Mouse (Mus musculus) cerebellum, postnatal 10 days (tissue): ENCODE measurements around the gene Ccdc88c.
"Not testable (repeated sequence)": the region's sequence is repeated elsewhere in the genome, so short reads cannot be mapped to it uniquely, and the experiment has no call there.

Experiments
- DNase-seq, 2 experiments: peaks; one replicate each; pipeline ENCODE4 v3.0.0; 2021; ENCODE audit warnings: mixed read lengths in 2 of 2

Ccdc88c gene

DNA sequence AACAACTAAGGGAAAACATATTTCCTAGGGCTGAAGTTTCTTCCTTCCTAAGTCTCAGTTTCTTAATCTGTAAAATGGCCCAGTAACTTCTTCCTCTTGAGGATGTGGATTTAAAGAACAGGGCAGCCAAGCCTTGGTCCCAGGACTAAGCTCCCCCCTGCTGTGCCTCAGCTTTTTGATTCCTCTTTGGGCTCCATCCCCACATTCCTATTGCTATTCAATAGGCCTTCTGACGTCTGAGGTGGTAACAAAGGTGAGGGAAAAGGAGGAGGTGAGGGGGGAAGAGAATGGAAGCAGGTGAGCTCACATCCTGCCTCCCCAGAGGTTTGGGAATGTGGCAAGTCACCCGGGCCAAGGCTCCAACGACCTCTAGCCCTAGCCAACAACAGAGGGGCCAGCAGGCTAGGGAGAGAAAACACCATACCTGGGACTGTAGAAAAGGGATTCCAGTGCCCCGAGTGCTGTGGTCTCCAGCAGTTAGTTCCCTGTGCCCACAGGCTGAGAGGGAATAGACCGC is 12.4 kb downstream of the Ccdc88c start:
- DNase-seq = no peak

DNA sequence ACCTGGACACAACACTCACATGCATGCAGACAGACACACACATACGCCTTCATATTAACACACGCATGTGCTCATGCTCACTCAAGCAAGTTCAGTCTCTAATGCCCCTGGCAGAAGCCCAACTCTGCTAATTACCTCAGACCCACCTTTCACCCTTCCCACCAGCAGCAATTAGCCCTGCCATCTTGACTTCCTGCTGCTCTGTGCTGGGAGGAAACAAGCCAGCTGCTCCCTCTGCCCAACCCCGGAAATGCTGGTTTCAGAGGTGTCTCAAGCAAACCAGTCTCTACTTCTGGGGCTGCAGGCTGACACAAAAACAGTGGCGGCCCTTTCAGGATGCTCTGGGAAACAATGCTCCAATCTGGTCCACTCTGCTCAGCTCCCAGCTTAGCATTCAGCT is 12.9 kb downstream of the Ccdc88c start:
- DNase-seq = peak; percentile 77 to 80

DNA sequence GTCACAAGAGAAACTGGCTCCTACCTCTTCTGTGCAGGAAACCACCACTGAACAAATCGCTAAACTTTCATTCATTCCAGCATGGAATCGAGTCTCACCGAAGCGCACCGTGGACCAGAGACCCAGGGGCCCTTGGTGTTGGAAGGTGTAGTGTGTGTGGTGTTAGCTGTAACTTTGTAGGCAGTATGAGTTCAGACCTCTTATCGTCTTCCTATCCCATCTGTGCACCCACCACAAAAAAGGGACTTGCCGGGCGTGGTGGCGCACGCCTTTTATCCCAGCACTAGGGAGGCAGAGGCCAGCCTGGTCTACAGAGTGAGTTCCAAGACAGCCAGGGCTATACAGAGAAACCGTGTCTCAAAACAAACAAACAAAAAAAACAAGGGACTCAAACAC is 13.7 kb downstream of the Ccdc88c start:
- no peak for DNase-seq

DNA sequence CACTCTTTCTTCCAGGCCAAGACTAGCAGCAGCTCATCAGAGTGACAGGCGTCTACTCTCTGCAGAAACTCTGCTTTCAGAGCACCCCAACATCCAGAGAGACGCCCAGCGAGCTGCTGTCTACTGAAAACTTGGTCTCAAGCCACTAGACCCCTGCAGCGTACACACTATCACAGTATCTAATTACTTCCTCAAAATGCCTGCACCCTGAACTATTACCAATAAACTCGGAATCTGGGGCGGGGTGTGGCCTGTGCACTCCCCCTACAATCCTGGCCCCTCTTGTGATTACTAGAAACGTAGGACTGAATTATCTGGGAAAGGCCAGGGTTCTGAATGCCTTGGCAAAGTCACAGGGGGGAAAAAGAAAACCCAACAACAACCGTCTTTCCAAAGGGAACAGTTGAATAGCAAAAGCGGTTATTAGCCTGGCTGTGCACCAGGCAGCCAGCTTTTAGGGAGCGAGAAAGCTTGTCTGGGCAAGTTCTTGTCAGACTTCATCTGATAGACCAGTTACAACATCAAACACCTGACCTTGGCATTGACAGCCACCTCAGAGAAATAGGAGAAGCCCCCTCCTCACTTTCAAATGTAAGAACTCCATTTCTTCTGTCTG is 14.2 kb downstream of the Ccdc88c start:
- no peak for DNase-seq

DNA sequence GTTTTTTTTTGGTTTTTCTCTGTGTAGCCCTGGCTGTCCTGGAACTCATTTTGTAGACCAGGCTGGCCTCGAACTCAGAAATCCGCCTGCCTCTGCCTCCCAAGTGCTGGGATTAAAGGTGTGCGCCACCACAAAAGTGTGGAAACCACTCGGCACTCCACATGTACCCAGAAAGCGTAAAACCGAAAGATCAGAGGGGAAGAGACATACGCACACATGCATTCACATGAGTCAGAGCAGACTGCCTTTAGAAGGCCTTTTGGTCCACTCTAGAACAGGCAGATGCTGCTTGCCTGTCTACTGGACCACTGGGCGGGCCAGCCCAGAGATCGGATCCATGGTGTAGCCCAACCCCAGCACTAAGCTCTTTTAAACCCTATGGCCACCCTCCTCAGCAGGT is 15.2 kb downstream of the Ccdc88c start:
- not testable (repeated sequence) for DNase-seq

DNA sequence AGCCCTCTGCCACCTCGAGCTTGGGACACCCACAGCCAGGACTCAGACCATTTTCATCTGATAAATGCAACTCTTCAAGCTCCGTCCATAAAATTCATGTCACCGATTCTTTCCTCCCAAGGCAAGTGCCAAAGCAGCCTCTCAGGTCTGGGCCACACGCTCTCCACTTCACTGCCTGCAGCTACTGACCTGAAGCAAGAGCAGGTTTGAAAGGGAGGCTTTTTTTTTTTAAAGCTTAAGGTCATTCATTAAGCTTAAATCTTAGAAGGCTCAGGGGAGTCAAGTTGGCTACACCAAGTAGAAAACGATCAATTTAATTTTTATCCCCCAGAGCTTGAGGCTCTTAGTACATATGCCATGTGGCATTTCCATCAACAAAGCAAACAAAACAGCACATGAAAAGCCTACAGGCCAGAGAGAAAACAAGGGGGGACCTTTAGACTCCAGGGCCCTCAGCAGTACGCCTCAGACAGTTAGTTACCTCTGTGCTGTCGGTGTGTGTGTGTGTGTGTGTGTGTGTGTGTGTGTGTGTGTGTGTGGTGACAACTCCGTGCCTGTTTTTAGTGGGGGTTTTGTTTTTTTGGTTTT is 15.7 kb downstream of the Ccdc88c start:
- DNase-seq = no peak

DNA sequence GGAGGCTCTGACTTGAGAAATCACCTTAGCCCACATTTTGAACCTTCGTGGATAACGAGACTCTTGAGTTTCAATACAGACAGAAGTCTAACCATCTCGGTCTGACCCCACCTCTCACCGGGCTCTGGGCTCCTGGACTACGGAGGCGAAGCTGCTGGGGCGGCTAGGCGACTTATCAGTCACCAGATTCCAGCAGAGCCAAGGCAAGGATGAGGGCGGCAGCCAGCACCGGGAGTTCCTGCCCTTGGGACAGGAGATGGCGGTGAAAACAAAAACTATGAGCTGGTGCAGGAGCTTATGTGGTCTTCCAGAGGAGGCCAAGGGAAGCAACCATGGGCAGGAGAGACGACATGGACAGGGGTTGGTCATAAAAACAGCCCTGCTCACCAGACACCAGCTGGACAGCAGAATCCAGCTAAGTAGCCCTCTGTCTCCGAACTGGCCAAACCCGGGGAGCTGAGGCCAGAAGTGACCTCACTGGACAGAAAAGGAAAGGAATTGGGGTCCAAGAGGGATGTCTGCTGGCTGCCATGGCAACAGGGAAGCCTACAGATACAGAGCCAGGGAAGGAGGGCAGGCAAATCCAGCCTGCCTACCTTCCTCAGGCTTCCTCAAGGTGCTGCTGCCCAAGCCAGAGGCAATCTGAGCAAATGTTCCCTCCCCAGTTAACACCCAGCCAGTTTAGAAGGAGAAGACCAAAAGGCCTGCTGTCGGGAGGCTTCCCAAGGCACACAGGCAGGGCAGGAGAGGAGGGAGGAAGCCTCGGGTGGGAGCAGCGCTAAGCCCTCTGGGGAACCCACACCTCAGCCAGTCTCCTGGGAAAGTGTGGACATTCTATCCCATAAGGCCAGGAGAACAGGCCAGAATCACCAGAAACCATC is 16.4 kb downstream of the Ccdc88c start:
- DNase-seq = no peak

DNA sequence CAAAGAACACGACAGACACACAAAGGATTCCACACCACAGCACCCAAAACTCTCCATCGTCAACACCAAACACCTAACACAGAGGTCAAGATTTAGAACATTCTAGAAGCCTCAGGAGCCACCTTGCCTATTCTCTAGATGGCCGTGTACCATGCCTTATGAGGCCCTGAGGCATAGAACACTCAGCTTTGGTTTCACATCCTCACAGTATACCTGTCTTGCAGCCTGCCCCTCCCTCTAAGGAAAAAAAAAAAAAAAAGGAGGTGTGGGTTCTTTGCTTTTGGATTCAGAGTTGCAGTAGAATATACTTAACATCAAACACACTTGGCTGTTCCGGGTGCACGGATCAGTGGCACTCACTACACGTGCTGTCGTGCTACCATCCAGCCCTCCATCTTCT is 17.8 kb downstream of the Ccdc88c start:
- no peak for DNase-seq

DNA sequence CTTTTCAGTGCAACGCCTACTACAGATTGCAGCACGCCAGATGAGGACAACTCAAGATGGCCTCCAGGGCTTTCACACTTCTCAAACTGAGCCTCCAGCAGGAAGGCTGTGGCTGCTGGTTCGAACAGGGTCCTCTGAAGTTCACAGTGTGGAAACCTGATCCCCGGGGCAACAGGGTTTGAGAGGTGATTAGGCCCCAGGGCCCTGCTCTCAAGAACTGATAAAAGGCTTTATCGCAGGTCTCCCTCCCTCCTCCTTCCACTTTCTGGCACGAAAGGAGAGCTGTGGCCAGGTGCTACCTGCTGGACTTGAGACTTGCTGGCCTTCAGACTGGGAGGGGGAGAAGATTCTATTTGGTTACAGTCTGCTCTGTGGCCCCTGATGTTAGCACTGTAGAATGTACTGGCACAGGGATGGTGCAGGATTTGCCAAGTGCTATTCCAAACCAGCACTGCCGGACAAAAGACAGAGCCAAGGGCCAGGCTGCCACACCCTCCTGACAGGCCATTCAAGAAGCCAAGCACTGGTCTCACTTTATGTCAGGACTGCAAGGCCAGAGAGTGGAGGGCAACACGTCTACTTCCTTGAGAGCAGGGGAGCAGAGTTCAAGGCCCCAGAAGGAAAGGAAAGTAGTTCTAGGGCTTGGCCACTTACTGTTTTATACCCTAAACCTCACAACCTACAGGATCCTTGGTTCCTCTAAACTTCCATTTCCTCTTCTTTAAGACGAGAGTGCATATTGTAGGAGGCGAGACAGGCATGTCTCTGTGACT is 18.5 kb downstream of the Ccdc88c start:
- no peak for DNase-seq

DNA sequence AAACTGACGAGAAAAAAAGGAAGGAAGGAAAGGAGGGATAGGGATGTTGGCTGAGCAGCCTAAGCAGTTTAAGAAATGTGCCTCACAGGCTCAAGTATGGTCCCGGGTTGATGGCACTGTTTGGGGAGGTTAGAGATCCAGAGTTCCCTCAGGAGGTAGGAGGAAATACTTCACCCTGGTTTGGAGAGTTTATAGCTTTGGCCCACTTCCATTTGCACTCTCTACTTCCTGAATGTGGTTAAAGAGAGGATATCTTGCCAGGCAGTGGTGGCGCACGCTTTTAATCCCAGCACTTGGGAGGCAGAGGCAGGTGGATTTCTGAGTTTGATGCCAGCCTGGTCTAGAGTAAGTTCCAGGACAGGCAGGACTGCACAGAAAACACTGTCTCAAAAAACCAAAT is 19.6 kb downstream of the Ccdc88c start:
- DNase-seq = no peak

DNA sequence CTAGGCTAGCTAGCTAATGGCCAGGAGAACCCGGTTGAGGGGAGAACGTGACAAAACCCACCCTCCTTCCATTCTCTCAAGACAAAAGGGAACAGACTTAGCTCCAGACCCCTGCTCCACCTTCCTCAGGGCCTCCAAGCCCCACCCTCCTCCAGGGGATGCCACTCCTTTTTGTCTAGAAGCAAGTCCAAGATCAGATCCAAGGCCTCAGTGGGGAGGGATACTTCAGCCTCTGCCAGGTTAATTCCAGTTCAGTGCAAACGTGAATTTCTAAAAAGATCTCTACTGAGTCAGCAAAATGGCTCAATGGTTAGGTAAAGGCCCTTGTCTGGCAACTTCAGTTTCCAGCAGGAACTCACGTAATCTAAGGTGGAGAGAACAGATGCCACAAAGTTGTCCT is 20.2 kb downstream of the Ccdc88c start:
- DNase-seq = no peak

DNA sequence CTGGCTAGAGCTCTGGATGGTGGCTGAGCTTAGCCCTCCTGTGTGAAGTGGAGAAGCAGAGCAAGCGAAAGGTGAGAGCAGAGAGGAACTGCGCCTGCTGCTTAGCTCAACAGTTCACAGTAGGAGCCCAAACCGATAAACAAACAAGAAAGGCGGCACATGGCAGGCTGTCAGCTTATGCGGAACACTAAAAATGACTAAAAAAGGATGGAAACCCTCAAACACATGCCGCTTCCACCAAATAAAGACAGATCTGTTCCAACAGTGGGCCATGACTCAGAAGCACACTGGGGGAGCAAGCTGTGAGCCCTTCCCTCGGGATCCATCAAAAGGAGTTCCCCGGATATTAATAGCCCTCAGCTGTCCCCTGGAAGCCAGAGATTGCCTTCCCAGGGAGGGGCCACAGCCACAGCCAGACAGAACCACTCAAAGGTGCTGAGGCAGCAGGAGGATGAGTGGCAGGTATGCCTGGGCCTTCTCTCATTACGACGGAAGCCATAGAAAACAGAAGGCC is 20.8 kb downstream of the Ccdc88c start:
- no peak for DNase-seq

DNA sequence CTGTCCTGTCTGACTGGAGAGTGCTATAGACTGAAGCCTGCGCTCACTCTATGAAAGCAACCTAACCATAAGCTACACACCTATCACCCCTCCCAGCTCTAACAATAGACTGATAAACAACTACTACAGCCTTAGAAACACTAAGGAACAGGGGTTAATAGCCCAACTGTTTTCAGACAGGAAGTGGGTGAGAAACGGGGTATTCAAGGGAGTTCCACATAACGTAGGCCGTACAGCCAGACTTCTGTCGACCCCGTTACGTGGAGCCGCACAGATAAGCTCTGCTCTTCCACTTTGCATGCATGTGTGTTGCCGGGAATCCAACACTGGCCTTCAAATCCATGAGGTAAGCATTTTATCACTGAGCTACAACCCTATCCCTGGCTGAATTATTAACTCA is 21.4 kb downstream of the Ccdc88c start:
- DNase-seq = no peak

DNA sequence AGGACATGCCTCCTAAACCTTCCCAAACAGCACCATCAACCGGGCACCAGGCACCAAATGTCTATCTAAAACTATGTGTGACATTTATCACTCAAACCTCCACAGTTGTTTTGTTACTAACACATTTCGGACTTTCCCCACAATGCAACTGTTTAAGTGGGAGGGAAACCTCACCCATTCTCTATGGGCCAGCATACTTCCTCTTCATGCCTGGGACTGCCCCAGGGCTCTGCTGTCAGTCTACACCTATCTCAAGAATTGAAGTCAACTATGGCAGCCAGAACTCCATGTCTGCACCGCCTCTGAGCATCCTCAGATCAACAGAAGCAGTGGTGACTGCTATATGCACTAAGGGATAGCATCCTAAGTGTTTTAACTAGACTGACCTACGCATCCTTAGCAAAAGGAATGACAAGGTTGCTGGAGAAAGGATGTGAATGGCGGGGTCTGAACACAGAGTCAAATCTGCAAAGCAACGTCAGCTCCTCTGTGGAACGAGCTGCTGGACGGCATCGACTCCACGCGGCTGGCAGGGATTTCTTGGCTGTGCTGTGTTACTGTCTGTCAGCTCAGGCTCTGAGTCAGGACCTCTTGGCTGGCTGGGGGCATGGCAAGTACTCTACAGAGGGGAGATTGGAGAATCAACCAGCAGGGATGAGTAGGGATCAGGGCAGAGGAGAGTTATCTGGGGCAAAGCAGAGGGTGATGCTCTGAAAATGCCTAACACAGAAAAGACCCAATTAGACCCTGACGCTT is 23.0 kb downstream of the Ccdc88c start:
- DNase-seq = peak; percentile 70 to 77

DNA sequence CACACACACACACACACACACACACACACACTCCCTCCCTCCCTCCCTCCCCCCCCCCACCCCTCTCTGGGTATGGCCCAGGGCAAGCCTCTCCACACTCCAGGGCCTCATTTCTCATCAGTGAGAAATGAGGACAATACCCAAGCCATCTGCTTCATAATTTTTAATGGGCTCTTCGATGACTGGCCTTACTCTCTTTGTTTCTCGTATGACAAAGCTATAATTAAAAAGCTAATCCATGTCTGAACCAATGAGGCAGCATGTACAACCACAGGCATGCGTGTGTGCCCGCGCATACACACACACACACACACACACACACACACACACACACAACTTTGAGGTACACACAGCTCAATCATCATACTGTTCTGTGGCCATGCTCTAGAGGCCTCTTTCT is 23.9 kb downstream of the Ccdc88c start:
- DNase-seq = no peak

DNA sequence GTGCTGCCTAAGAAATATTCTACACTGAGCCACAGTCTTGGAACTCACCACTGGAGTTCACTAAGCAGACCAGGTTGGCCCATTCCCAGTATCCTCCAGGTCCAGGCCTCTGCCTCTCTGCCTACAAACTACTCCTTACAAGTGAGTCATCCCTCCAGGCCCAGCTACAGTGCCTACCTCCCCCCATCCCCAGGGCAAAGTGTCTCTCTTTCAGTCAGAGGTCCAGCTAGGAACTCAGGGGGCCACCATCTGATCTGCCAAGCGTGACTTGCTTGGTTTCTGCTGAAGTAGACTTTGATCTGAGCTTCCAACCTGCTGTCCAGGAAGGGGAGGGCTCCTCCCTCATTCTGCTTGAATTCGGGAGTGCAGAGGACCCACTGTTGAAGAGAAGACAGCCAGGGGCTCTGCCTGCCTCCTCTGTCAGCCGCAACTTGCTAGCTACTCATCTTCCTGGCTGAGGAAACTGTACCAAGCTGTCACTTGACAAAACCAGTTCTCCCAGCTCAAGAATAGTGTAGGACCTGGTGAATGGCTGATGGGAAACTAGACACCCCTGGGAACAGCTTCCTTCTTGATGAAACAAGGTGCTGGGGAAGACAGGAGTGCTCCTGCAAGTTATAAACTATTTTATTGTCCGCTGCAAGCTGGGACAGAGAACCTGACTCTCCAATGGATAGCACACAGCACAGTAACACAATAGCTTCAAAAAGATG is 25.9 kb downstream of the Ccdc88c start:
- no peak for DNase-seq

DNA sequence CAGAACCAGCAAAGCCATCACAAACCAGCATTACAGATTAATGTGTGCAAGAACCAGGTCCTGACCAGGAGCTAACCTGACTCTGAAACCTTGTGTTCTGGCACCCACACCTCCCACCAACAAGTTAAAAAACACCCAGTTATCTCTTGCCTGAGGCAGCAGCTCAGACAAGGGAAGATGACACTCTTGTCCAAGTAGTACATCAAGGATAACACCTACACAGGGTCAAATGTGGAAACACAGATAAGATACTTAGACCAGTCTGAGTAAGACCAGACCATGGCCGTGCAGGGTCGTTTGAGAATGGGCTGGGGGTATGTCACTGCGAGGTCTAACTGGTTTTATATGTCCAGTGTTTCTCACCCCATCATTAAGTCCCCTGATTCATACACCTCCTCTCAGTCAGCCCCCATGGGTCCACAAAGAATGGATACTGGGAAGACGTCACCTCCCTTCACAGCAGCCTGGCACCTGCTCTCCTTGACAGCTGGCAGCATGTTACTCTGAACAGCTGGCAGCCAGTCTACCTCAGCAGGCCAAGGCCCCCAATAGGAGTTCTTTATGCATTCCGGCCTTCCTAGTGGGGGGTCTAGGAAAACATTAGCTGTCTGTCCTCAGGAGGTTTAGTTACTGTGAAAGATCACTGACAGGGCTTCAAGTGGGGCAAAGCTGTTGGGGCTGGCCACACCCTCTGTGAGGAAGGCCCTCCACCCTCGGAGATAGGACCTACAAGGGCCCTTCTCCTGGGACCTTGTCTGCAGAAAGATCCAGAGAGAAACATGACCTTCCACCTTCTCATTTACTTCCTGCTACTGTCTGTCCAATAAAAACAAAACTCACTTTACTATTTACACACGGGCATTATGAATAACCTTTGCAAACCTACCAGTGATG is 29.5 kb downstream of the Ccdc88c start:
- DNase-seq = no peak

DNA sequence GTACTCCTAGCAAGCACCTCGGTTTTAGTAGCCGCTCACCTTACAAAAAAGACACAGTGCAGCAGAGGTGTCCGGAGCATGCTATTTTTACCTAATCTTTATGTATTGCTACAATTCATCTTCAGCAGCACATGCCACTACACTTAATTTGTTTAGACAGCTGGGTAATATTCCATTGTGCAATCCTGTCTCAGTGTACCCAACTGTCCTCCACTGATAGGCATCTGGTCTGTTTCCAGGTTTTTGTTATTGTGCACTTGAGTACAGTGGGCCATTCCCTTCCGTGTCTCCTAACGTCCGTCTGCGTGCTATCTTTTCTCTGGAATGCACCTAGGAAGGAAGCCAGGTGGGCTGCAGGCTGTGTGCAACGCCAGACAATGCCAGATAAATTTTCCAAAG is 30.3 kb downstream of the Ccdc88c start:
- no peak for DNase-seq

DNA sequence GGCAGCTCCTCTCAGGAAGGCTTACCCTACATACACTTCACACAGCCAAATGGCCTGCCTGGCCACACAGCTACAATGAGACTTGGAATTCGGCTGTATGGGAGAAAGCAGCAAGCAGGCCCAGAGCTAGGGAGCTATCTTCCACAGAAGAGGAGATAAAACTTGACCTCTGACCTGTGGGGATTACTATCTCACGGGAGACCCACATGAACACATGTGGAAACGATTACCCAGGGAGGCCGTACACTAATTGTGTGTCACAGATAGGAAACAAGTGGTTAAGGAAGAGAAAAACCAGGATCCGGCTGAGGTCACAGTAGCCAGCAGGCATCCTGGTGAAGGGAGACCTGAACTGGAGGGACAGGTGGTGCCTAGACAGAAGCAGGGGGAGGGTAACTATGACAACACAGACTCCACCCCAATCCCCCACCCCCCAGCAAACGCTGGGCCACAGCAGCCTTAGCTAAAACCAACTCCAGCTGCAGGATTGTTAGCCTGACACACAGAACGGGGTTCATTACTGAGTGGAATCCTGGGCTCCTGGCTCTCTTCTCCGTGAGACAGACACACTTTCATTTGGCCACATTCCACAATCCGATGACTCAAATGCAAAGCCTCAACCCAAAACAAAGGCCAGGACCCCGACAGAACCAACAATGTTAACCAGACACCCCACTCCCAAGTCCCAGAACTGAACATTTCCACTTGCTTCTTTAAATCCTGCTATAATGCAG is 30.9 kb downstream of the Ccdc88c start:
- no peak for DNase-seq
